Mouse (Mus musculus) embryonic facial prominence, embryonic 11.5 days (tissue): ENCODE data around the gene Gm5926. TPM values are rescaled to one million over a fixed set of nuclear protein-coding genes. Genes with fewer than 3 reads are reported as not detected.
"Not testable (repeated sequence)": the region's sequence is repeated elsewhere in the genome, so short reads cannot be mapped to it uniquely, and the experiment has no call there.

Source experiments
- ATAC-seq: fragments of 200-750 bp; cut with Nextera tagmentation; replicated peaks from 2 replicates; pipeline ENCODE4 v1.8.0; 2017; ENCODE audit warnings: low read depth; ENCODE audit not compliant: insufficient number of reproducible peaks, low FRiP score, low TSS enrichment
- DNase-seq: peaks from one replicate; pipeline ENCODE4 v3.0.0-alpha.2; 2015; ENCODE audit warnings: low spot score
- H3K27ac ChIP-seq: fragments of 300-500 bp; sonication (generic); replicated peaks from 2 replicates; pipeline ENCODE4 v1.5.1; 2014; ENCODE audit warnings: mild to moderate bottlenecking, low read depth, low read length, control low read depth
- H3K27me3 ChIP-seq: fragments of 300-500 bp; sonication (generic); 2 replicates; pipeline ENCODE4 v1.6.1; 2014; ENCODE audit warnings: mild to moderate bottlenecking, low read length, moderate library complexity, mixed read lengths; ENCODE audit not compliant: control insufficient read depth, insufficient read depth
- H3K36me3 ChIP-seq: fragments of 300-500 bp; sonication (generic); replicated peaks from 2 replicates; pipeline ENCODE4 v1.6.1; 2014; ENCODE audit warnings: low read depth, mild to moderate bottlenecking, low read length, moderate library complexity, mixed read lengths; ENCODE audit not compliant: control insufficient read depth, insufficient read depth
- H3K4me1 ChIP-seq: fragments of 300-500 bp; sonication (generic); 2 replicates; pipeline ENCODE4 v1.6.1; 2014; ENCODE audit warnings: low read length, mixed read lengths; ENCODE audit not compliant: control insufficient read depth, insufficient read depth
- H3K4me2 ChIP-seq: fragments of 300-500 bp; sonication (generic); 2 replicates; pipeline ENCODE4 v1.6.1; 2014; ENCODE audit warnings: low read depth, mild to moderate bottlenecking, control low read depth, low read length, moderate library complexity
- H3K4me3 ChIP-seq: fragments of 300-500 bp; sonication (generic); 2 replicates; pipeline ENCODE4 v1.5.1; 2014; ENCODE audit warnings: low read depth, low read length, control low read depth
- H3K9ac ChIP-seq: fragments of 300-500 bp; sonication (generic); replicated peaks from 2 replicates; pipeline ENCODE4 v1.6.1; 2014; ENCODE audit warnings: mild to moderate bottlenecking, control low read depth, low read length
- H3K9me3 ChIP-seq: fragments of 300-500 bp; sonication (generic); replicated peaks from 2 replicates; pipeline ENCODE4 v1.6.1; 2016; ENCODE audit warnings: mild to moderate bottlenecking, low read length, inconsistent platforms, mixed read lengths; ENCODE audit not compliant: control insufficient read depth
- WGBS: fragments of 180-500 bp; shearing (Covaris S2); extraction: QIAGEN DNeasy Blood & Tissue Kit; methylation state at CpG from one replicate; pipeline ENCODE4 v1.1.7; 2014; 5-methylcytosine and 5-hydroxymethylcytosine counted together
- polyA plus RNA-seq: library from polyadenylated mRNA; unstranded; fragments of >200 nt; fragmentation: Nextera tagmentation; extraction: Ambion mirVana; gene quantifications from 2 replicates; pipeline ENCODE4 v1.2.1, GENCODE M21; 2014

Gm5926 gene
- polyA plus RNA-seq: not detected in 2 replicates

- not testable (repeated sequence) for H3K9ac ChIP-seq, H3K9me3 ChIP-seq, H3K27ac ChIP-seq, H3K27me3 ChIP-seq, ATAC-seq, DNase-seq, H3K4me3 ChIP-seq, H3K4me1 ChIP-seq, H3K36me3 ChIP-seq, H3K4me2 ChIP-seq
- no CpG with 5 or more reads among the region's 1 CpGs for WGBS
Measured at GRCm38 (mm10) chrX:32650416-32650815, at the start of gene Gm5926. TSS of gene Gm5926 (plus strand) at chrX:32650716.

DNA sequence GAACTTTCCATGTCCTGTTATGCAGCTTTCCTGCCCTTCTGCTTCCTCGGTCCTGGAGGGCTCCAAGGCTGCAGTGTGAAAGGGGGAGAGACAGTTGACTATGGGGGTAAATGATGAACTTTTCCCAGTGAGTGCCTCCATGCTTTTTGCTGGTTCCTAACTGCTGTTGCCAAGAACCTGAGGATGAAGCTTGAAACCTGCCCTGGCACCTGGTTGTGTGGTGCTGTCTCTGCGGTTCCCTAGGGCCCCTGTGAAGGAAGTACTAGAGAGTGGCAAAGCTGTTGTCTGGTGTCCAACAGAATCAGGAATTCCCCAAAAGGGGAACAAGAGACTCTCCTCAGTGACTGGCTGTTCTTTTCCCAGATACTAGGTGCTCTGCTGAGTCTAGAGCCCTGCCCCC lies 49.5 kb upstream of the Gm5926 start:
- ATAC-seq, H3K36me3 ChIP-seq: not testable (repeated sequence)
- 90% methylated on average over 1 of the region's 2 CpGs for WGBS

GRCm38 (mm10) chrX:32601425-32601824 lies 49.1 kb upstream of the Gm5926 start:
- ATAC-seq, H3K4me1 ChIP-seq, H3K4me2 ChIP-seq, H3K36me3 ChIP-seq, H3K27ac ChIP-seq, H3K4me3 ChIP-seq, H3K9me3 ChIP-seq, H3K27me3 ChIP-seq, DNase-seq, H3K9ac ChIP-seq: not testable (repeated sequence)
- WGBS: 87% methylated on average over 3 of the region's 3 CpGs

More for the DNA sequence above, 49.5 kb upstream of the Gm5926 start:
- H3K4me1 ChIP-seq, H3K27me3 ChIP-seq, DNase-seq, H3K4me3 ChIP-seq, H3K9me3 ChIP-seq, H3K4me2 ChIP-seq, H3K27ac ChIP-seq, H3K9ac ChIP-seq: not testable (repeated sequence)

Other genes with a start within 250 kb of the Gm5926 start
- gene Btbd35f1, start 90.7 kb upstream of the Gm5926 start, polyA plus RNA-seq: not detected in 2 replicates
- not detected in 2 replicates for gene Btbd35f21, start 75.4 kb downstream of the Gm5926 start, polyA plus RNA-seq
- gene Btbd35f30, start 243.9 kb downstream of the Gm5926 start, polyA plus RNA-seq: not detected in 2 replicates